Mouse (Mus musculus) thymus, adult 2 months (tissue): ENCODE results near the gene Sac3d1.

Experiments
- CTCF ChIP-seq: fragments of 200-500 bp; IDR thresholded peaks from 2 replicates; pipeline ENCODE4 v1.5.1; 2012; ENCODE audit warnings: mild to moderate bottlenecking, control low read depth, low read length, moderate library complexity, borderline replicate concordance; ENCODE audit not compliant: control insufficient read depth, poor library complexity, insufficient read depth; ENCODE audit errors: extremely low read depth
- POLR2A ChIP-seq: fragments of 200-500 bp; IDR thresholded peaks from 2 replicates; pipeline ENCODE4 v1.6.1; 2012; ENCODE audit warnings: mild to moderate bottlenecking, low read length, control low read depth, moderate library complexity; ENCODE audit not compliant: control insufficient read depth, poor library complexity, insufficient read depth; ENCODE audit errors: extremely low read depth

DNA sequence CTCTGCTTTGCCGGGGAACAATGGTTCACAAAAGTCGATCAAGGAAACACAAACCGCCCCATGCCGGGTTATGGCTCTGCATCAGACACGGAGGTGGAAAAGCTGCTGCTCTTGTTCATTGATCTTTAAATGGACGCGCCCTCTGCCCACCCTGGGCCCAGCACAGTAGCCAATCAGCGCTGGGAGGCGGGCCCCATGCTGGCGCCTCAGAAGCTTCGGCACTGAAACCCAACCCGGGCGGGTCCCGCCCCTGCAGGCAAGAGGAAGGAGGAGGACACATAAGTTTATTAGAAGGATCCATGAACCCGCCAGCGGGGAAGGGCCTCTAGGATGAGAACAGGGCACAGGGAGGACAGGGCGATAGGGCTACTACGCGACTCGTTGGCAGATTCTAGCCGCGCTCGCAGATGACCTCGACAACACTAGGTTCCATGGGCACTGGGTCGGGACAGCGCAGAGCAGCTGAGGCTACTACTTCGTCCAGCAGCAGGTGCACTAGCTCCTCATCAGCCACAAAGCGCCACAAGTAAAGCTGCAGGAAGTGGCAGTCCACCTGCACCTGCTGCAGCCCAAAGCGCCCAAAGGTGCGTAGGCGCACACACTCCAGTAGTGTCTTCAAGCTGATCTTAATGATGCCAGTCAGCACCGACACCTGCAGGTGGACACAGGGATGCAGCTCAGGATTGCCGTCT, 50.6 kb downstream of the Sac3d1 start, which contains the start of gene Tm7sf2:
- TF ChIP-seq CTCF (no peak), POLR2A (no peak)
